ENCODE assay signal across 8 mouse cellular contexts in the genomic region with DNA sequence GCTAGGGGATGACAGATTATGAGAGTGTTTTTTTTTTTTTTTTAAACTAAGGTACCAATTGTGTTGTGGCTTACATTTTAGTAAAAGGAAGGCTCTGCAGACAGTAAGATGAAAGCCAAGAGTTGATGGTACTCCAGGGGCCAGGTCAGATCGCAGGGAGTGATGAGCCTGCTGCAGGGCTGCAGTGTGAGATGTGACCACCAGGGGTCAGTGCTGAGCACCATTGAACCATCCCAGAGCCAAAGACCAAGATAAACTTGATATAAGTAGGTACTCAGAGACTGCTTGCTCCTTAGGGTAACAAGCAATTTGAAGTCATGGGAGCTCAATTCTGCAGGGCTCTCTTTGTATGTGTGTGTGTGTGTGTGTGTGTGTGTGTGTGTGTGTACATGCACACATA. TPM values are rescaled to one million over a fixed set of nuclear protein-coding genes. Genes with fewer than 3 reads are reported as not detected.
DNase-seq lines count a peak whose midpoint lies in the region; ATAC-seq lines count a peak whose summit lies in the region.

No protein-coding gene starts in this region.

- H3K4me2 ChIP-seq in neural tube, embryonic 15.5 days, result no peak overlapping the region

- peak; percentile 72 for DNase-seq in cerebellum, adult 11 months
- DNase-seq in neural tube, embryonic 10.5 days (ENCODE audit: extremely low spot score, low spot score), result peak; percentile 71
- peak; percentile 80 to 85 for DNase-seq in cerebellum, postnatal 10 days
- DNase-seq in lung, adult 18-20 months, result peak; percentile 4 to 6
- peak; percentile 0 for DNase-seq in skeletal muscle tissue, adult 2 months (ENCODE audit: low read depth, low spot score)

- no peaks in the 10 kb centered on the region for H3K27me3 ChIP-seq in neural tube, embryonic 15.5 days (replicated peaks)

- no peaks in the 10 kb centered on the region for H3K36me3 ChIP-seq in neural tube, embryonic 15.5 days

- H3K9me3 ChIP-seq in neural tube, embryonic 15.5 days (replicated peaks), result no peaks in the 10 kb centered on the region

- ATAC-seq in cerebellum, adult (ENCODE audit: insufficient number of reproducible peaks, low FRiP score, low TSS enrichment), result no peak
- no peak for ATAC-seq in neural tube, embryonic 15.5 days (ENCODE audit: low FRiP score)
- ATAC-seq in granulocyte monocyte progenitor cell, adult 5-6 weeks (replicated peaks; ENCODE audit: poor library complexity, severe bottlenecking), result peak; percentile 77

- no peak overlapping the region for H3K27ac ChIP-seq in neural tube, embryonic 15.5 days (replicated peaks)

- no peak overlapping the region for H3K4me3 ChIP-seq in neural tube, embryonic 15.5 days (replicated peaks)

- WGBS in neural tube, embryonic 15.5 days, result 15% methylated on average over 1 of the region's 1 CpGs

- no peak overlapping the region for H3K9ac ChIP-seq in neural tube, embryonic 15.5 days (replicated peaks)

- H3K4me1 ChIP-seq in neural tube, embryonic 15.5 days, result no peaks in the 10 kb centered on the region

RNA-seq across cellular contexts. Expression of gene A330070K13Rik, which starts 20.8 kb away (rescaled TPM):
- polyA plus RNA-seq in neural tube, embryonic 15.5 days (2015; fragmentation: Nextera tagmentation; extraction: Ambion mirVana), result 0.26 and 0.45 TPM in 2 replicates
- not detected in 2 replicates for total RNA-seq in granulocyte monocyte progenitor cell, adult 5-6 weeks (2014; fragmentation: Nextera tagmentation)
- not detected in 2 replicates for total RNA-seq in granulocyte monocyte progenitor cell, adult 5-6 weeks (2017)

RNA-seq across cellular contexts. Expression of gene Caln1, which starts 35.9 kb away (rescaled TPM):
- polyA plus RNA-seq in neural tube, embryonic 15.5 days (2015; fragmentation: Nextera tagmentation; extraction: Ambion mirVana), result 42.5 and 51.0 TPM in 2 replicates
- not detected in 2 replicates for total RNA-seq in granulocyte monocyte progenitor cell, adult 5-6 weeks (2014; fragmentation: Nextera tagmentation)
- total RNA-seq in granulocyte monocyte progenitor cell, adult 5-6 weeks (2017), result not detected in 2 replicates

Comparison
In these comparisons a context has a peak if more than half of its experiments do, and no peak if none do; other contexts are left out.
1. DNase-seq: peak in every context shown above with its lines; median percentile 82 in cerebellum, postnatal 10 days; 72 in cerebellum, adult 11 months; 71 in neural tube, embryonic 10.5 days; 5 in lung, adult 18-20 months; 0 in skeletal muscle tissue, adult 2 months.